Mouse (Mus musculus): ENCODE measurements around the gene Etfb.
A peak's percentile ranks its signal among the peaks of the same experiment; 100 is the strongest.

Etfb gene

GRCm38 (mm10) chr7:43449811-43450210 lies 5.9 kb downstream of the Etfb start:
- DNase-seq: no peak

- DNase-seq: no peak
Observed at GRCm38 (mm10) chr7:43451726-43452125, 7.8 kb downstream of the Etfb start.

DNA sequence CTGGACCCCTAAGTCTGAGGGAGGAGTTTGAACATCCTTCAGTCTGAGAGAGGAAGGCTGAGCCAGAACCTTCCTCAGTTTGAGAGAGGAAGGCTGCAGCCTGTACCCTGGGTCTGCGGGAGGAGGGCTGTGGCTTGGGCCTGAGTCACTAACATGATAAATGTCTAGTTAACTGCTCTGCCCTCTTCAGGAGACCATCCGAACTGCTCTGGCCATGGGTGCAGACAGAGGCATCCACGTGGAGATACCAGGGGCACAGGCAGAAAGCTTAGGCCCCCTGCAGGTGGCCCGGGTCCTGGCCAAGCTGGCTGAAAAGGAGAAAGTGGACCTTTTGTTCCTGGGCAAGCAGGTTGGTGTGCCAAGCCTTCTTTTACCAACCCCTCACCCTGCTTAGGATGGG lies 8.7 kb downstream of the Etfb start:
- DNase-seq: peak; percentile 11

DNA sequence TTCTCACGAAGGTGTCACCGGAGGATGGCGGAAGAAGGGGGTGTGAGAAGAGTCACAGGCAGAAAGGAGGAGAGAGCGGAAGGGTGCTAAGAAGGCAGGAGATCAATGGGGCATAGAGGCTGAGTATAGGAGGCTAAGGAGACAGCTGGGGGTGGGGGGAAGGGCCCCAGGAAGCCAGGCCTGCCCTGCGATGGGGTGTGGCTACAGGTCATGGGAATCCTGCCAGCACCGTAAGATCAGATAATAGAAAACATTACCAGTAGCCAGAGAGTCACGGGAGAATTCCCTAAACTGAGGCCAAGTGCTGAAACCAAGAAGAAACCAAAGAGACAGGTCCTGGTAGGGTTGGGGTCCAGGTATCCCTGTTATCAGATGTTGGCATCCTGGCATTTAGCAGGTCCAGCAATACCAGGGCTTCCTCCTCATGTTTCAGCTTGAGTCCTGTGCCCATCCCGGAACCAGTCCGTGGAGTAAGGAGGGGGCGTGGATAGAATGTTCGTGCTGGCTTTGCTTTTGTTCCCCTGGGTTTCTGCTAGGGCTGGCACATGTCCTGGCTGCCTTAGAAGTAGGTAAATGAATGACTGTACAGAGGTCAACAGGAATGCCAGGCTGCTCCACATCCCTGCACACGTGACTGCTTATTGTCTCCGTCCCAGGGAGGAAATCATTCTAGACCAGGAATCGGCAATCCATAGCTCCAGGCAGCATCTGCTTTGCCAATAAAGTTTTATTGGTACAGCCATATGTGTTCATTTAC lies 9.9 kb downstream of the Etfb start:
- no peak for DNase-seq

- no peak for DNase-seq
Observed at GRCm38 (mm10) chr7:43454371-43454770, 10.5 kb downstream of the Etfb start.

DNA sequence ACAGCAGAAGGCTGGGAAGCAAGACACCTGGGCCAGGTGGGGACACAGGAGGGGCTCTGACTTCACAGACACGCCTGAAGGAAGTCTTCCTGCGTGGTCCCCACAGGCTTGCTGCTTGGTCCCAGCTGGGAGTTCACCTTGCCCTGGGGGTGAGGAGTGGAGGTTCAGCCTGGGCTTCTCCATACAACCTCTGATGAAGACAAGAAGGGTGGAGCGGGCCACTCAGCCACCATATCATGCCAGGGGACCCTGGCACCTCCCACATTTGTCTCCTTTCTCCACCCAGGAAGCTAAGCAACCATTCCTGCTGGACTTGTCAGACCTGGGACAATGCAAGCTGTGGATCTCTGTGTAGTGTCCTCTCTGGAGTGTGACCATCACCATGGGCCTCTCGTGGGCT lies 19.0 kb downstream of the Etfb start, which contains the start of gene Vsig10l:
Gene Vsig10l, plus strand, starts transcription at position 301 of the 400 bp plus-strand sequence.
- no peak for DNase-seq

DNA sequence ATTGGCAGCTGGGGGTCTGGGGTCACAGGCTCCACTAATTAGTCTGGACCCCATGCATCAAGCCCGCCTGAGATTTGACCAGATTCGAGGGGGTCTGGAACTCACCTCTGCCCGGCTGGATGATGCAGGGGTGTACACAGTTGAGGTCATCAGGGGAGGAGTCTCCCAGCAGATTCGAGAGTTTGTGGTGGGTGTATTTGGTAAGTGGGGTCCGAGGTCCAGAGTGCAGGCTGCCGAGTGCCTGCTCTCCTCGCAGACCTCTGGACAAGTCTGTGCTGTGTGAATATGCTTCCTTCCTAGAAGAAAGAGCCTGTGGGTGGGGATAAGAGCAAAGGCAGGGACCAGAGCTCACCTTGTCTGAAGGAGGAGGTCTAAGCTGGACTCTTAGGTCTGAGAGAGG lies 20.1 kb downstream of the Etfb start:
- no peak for DNase-seq

DNA sequence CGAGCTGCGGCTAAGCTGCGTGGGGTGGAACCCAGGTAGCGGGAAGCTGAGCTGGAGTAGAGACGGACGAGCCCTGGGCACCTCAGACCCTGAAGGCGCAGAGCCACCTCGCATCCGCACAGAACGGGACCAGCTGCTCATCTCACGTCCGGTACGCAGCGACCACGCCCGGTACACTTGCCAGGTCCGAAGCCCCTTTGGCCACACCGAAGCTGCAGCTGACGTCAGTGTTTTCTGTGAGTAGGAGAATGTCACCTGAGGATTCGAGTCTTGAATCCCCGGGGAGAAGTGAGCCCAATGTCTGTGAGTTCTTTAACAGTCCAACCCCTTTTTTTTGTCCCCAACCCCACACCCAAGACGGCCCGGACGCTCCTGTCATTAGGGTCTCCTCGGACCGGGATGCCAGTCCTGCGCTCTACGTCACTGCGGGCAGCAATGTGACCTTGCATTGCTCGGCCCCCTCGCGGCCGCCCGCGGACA lies 21.0 kb downstream of the Etfb start:
- peak; percentile 76 for DNase-seq

GRCm38 (mm10) chr7:43465344-43466098 lies 21.6 kb downstream of the Etfb start:
- DNase-seq: peak; percentile 90

- DNase-seq: peak; percentile 88
Observed at GRCm38 (mm10) chr7:43466099-43466694, 22.3 kb downstream of the Etfb start.

GRCm38 (mm10) chr7:43470373-43470772 lies 26.5 kb downstream of the Etfb start:
- peak; percentile 26 for DNase-seq

DNA sequence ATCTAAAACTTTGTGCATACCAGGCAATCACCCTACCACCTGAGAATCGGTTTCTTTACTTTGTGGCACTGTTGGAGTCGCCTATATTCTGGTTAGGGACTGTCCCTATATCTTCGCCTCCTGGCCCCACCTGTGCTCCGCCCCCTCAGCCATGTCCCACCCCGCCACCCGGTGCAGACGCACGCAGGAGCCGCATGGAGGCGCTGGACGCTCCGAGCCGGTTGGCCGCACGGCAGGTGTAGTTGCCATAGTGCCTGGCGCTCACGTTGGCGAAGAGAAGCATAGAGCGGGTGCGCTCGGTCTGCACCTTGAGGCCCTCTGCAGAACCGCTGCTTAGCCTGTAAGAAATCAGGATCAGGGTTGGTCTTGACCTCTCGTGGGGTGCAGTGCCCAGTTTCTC lies 31.8 kb downstream of the Etfb start:
- DNase-seq: peak; percentile 35

DNA sequence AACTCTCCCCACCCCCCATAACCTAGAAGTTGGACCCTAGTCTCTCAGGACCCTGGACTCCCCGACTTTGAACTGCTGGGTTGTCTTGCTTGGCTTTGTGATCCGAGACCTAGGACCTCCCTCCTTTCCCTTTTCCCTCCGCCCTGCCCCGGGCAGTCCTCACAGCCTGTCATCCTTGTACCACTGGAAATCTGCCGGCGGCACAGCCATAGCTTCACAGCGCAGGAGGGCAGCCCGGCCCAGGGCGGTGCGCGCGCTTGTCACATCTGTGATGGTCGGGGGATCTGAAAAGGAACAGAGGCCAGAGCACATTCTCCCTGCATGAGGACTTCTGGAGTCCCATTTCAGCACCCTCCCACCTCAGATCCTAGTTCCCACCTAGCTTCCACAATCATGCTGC lies 32.5 kb downstream of the Etfb start:
- DNase-seq: peak; percentile 33

- DNase-seq: no peak
Observed at GRCm38 (mm10) chr7:43481191-43481590, 37.3 kb downstream of the Etfb start.

GRCm38 (mm10) chr7:43482090-43482716 lies 38.3 kb downstream of the Etfb start:
- DNase-seq: peak; percentile 8

DNA sequence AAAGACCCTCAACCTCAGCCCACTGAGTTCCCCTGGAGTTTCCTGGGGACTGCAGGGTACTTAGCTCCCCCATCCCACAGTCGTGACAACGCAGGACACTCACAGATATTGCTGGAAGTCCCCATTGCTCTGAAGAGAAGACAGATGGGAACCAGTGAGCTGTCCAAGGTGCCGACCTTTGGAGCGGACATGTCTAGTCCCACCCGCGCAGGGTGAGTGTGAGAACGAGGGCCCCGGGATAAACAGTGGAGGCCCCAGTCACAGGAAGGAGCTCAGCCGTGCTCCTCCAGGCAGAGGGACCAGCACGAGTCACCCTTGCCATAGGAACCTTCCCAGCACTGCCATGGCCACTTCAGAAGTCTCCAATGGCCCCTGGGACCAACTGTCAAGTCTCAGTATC lies 39.4 kb downstream of the Etfb start:
- DNase-seq: peak; percentile 56

DNA sequence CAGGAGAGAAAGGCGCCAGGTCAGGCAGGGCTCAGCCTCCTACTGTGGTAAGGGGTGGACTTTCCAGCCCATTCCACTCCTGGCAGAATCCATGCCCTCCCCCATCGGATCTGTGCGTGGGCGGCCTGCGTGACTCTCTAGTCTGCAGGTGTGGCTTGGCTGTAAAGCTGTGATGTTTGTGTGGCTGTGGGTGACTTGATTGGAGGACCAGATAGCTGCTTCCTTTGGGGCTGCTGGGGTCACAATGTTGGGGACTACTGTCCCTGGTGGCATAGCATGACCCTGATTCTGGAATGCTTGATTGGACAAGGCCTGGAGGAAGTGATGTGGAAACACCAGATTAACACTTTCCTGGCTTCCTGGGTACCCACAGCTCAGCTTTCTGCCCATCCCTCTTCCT lies 44.8 kb downstream of the Etfb start:
- no peak for DNase-seq

DNA sequence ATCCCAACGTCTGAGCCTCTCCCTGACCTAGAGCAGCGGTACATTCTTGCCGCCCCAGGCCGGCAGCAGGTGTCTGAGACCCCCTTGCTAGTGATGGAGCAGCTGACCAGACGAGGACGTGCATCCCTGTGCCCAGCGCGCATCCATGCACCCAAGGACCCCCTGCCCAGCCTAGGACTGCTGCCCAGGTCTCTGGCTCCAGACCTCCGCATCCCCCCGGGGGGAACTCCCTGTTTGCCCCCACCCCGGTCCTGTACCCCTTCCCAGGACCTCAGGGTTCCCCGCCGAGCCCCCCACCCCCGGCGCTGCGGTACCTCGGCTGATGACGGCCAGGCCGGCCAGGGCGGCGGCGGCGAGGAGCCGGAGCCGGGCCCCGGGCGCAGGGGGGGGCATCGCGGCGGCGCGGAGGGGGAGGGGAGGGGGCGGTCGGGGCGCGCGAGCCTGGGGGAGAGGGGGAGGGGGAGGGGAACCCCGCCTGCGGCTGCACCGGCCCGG lies 45.8 kb downstream of the Etfb start, which contains the start of gene Iglon5:
Gene Iglon5, minus strand, starts transcription at position 445 of the 495 bp plus-strand sequence.
- no peak for DNase-seq

DNA sequence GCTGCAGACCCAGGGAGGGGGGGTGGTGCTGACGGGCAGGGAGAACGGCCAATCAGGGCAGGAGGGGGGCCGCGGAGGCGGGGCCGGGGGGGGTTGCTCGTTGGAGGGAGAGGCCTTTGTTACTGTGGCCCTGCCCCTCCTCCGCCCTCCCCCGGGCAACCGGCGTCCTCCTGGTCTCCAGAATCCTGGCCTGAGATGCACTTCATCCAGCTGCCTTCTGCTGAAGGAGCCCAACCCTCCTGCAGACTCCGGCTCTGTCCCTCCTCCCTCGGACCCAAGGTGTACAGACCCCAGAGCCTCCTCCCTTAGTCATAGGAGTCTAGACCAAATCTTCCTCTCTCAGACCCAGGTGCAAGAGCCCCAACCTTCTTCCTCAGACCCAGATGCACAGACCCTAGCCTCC lies 46.3 kb downstream of the Etfb start:
- DNase-seq: peak; percentile 84

- no peak for DNase-seq
Observed at GRCm38 (mm10) chr7:43490861-43491260, 47.0 kb downstream of the Etfb start.

DNA sequence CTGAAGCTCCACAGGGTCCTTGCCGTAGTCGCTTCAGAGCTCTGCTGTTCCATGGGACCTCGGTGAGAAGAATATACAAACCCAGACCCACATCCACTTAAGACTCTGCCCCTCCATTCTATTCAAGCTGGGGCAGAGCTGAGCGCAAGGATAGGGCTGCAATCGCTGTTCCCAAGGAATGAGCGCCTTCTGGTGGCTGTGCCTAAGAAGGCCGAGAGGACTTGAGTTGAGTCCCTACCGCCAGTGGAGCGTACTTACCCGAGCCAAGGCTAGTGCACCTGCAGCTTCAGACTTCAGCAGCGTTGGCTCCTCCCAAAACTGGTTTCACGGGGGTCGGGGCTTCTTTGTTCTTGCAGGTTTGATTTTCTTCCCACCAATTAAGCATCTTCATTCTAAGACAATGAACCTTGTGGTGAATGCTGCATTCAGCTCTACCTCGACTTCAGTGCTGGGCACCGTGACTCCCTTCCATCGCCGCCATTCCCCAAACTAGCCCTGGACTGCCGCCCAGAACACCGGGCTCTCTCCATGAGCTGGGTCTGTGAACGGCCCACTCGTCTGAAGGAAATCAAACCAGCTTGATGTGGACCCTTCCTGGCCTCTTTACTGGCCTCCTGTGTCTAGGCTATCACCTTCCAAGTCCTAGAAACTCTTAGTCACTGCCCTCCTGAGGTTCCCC lies 51.6 kb downstream of the Etfb start:
- peak; percentile 78 for DNase-seq
